Comparison of ENCODE assay signal across 26 mouse cellular contexts in the genomic region with DNA sequence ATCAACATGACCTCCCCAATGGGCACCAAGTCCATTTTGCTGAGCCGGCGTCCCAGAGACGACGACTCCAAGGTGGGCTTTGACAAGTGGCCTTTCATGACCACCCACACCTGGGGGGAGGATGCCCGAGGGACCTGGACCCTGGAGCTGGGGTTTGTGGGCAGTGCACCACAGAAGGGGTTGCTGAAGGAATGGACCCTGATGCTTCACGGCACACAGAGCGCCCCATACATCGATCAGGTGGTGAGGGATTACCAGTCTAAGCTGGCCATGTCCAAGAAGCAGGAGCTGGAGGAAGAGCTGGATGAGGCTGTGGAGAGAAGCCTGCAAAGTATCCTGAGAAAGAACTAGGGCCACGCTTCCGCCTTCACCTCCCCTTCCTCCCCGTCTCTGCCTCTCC. TPM values are rescaled to one million over a fixed set of nuclear protein-coding genes. Genes with fewer than 3 reads are reported as not detected.
"Had no signal": no experiment of that assay in that cellular context is flagged by ENCODE, and none has a peak within 500 bp of the region (broad histone marks: within the 10 kb centered on the region; RNA-seq: fewer than 3 reads in every experiment).

No protein-coding gene starts in this region.

- H3K36me3 ChIP-seq: heart, embryonic 12.5 days; hindbrain, embryonic 15.5 days; kidney, embryonic 15.5 days; limb, embryonic 13.5 days; limb, embryonic 15.5 days; liver, embryonic 12.5 days had no signal

- H3K4me3 ChIP-seq: heart, embryonic 12.5 days; hindbrain, embryonic 13.5 days; hindbrain, embryonic 15.5 days; kidney, embryonic 15.5 days; limb, embryonic 13.5 days; limb, embryonic 15.5 days; liver, embryonic 12.5 days had no signal

- ATAC-seq: forebrain, postnatal 0 days; hindbrain, postnatal 0 days; intestine, embryonic 16.5 days; liver, embryonic 12.5 days had no signal

- DNase-seq: forebrain, postnatal 0 days; gastrocnemius, postnatal 14 days; gastrocnemius, postnatal 36 days; heart, adult 18-20 months; heart, postnatal 10 days; heart, postnatal 36 days; kidney, adult 11 months; kidney, adult 2 months; kidney, adult 9 months; kidney, postnatal 14 days; kidney, postnatal 36 days; layer of hippocampus, adult 9-11 months; layer of hippocampus, postnatal 36 days; left cerebral cortex, postnatal 4 days had no signal

- H3K4me1 ChIP-seq: hindbrain, embryonic 13.5 days; hindbrain, embryonic 15.5 days; limb, embryonic 15.5 days; liver, embryonic 12.5 days had no signal

- H3K27me3 ChIP-seq: heart, embryonic 12.5 days; hindbrain, embryonic 13.5 days; hindbrain, embryonic 15.5 days; kidney, embryonic 15.5 days; limb, embryonic 13.5 days; limb, embryonic 15.5 days; liver, embryonic 12.5 days had no signal

- H3K27ac ChIP-seq: hindbrain, embryonic 13.5 days; hindbrain, embryonic 15.5 days; hindbrain, postnatal 0 days; kidney, embryonic 15.5 days; kidney, postnatal 0 days; limb, embryonic 13.5 days; limb, embryonic 15.5 days; liver, embryonic 12.5 days had no signal

- H3K9me3 ChIP-seq: heart, embryonic 12.5 days; hindbrain, embryonic 13.5 days; hindbrain, embryonic 15.5 days; kidney, embryonic 15.5 days; limb, embryonic 13.5 days; limb, embryonic 15.5 days; liver, embryonic 12.5 days had no signal

RNA-seq across cellular contexts. Expression of a gene that starts 49.5 kb away (rescaled TPM):
- total RNA-seq: gastrocnemius, adult 18-20 months; hematopoietic stem cell, adult 5-6 weeks had no signal
